Mouse (Mus musculus) lung, embryonic 16.5 days (tissue): ENCODE results near the gene Phtf2. TPM values are rescaled to one million over a fixed set of nuclear protein-coding genes. Genes with fewer than 3 reads are reported as not detected.
A peak's percentile ranks its signal among the peaks of the same experiment; 100 is the strongest.

Source experiments
- ATAC-seq: fragments of 200-750 bp; cut with Nextera tagmentation; 2 replicates; pipeline ENCODE4 v1.8.0; 2017; ENCODE audit warnings: low read depth, mild to moderate bottlenecking, moderate library complexity
- H3K27ac ChIP-seq: fragments of 300-500 bp; sonication (generic); 2 replicates; pipeline ENCODE4 v1.5.1; 2014; ENCODE audit warnings: mild to moderate bottlenecking, control low read depth, low read length
- H3K27me3 ChIP-seq: fragments of 300-500 bp; sonication (generic); 2 replicates; pipeline ENCODE4 v1.6.1; 2014; ENCODE audit warnings: low read depth, low read length, mixed read lengths; ENCODE audit not compliant: control insufficient read depth, insufficient read depth
- H3K36me3 ChIP-seq: fragments of 300-500 bp; sonication (generic); 2 replicates; pipeline ENCODE4 v1.6.1; 2014; ENCODE audit warnings: low read length; ENCODE audit not compliant: control insufficient read depth, insufficient read depth
- H3K4me1 ChIP-seq: fragments of 300-500 bp; sonication (generic); replicated peaks from 2 replicates; pipeline ENCODE4 v1.6.1; 2014; ENCODE audit warnings: low read length, mixed read lengths; ENCODE audit not compliant: control insufficient read depth, insufficient read depth
- H3K4me2 ChIP-seq: fragments of 300-500 bp; sonication (generic); 2 replicates; pipeline ENCODE4 v1.6.1; 2014; ENCODE audit warnings: low read depth, low read length, control low read depth
- H3K4me3 ChIP-seq: fragments of 300-500 bp; sonication (generic); 2 replicates; pipeline ENCODE4 v1.5.1; 2014; ENCODE audit warnings: mild to moderate bottlenecking, low read length, control low read depth
- H3K9ac ChIP-seq: fragments of 300-500 bp; sonication (generic); 2 replicates; pipeline ENCODE4 v1.6.1; 2014; ENCODE audit warnings: low read length, control low read depth
- H3K9me3 ChIP-seq: fragments of 300-500 bp; sonication (generic); 2 replicates; pipeline ENCODE4 v1.6.1; 2016; ENCODE audit warnings: low read length; ENCODE audit not compliant: control insufficient read depth
- WGBS: fragments of 180-500 bp; shearing (Covaris S2); extraction: QIAGEN DNeasy Blood & Tissue Kit; methylation state at CpG from one replicate; pipeline ENCODE4 v1.1.7; 2014; 5-methylcytosine and 5-hydroxymethylcytosine counted together
- polyA plus RNA-seq: library from polyadenylated mRNA; unstranded; fragments of >200 nt; fragmentation: Nextera tagmentation; extraction: Ambion mirVana; gene quantifications from 2 replicates; pipeline ENCODE4 v1.2.1, GENCODE M21; 2015

Phtf2 gene
- polyA plus RNA-seq, 1 experiment from 2014 or later, result 9.3 TPM

- Histone ChIP-seq H3K27ac (no peak overlapping the region), H3K36me3 (no peaks in the 10 kb centered on the region), H3K4me3 (no peak overlapping the region), H3K4me1 (no peaks in the 10 kb centered on the region; the same call in 1 of the 2 replicates), H3K4me2 (no peak overlapping the region), H3K27me3 (no peaks in the 10 kb centered on the region), H3K9me3 (no peaks in the 10 kb centered on the region), H3K9ac (no peak overlapping the region)
- WGBS, result 51% methylated on average over 1 of the region's 1 CpGs
- no peak for ATAC-seq
Observed at GRCm38 (mm10) chr5:20876934-20877426, 4.9 kb downstream of the Phtf2 start.

DNA sequence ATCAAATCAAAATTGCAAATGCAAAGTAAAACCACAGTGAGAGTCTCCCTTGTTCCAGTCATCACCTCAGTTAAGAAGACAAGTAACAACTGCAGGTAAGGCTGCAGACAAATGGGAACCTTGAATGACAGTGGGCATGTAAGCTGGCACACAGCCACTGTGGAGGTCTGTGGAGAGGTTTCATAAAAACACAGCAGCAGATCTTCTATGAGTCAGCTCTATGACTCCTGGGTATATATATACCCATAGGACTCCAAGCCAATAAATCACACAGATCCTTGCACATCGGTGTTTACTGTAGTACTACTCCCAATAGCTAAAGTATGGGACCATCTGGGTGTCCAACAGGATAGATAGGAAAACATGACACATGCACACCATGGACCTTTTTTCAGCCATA, 8.8 kb downstream of the Phtf2 start:
- no peak overlapping the region for H3K9ac ChIP-seq
- H3K27me3 ChIP-seq, result no peaks in the 10 kb centered on the region
- 81% methylated on average over 1 of the region's 1 CpGs for WGBS
- ATAC-seq, result no peak
- no peak overlapping the region for H3K4me2 ChIP-seq
- peaks cover 3% of the 10 kb centered on the region; the same call in 1 of the 2 replicates for H3K9me3 ChIP-seq
- H3K27ac ChIP-seq, result no peak overlapping the region
- H3K4me1 ChIP-seq, result no peaks in the 10 kb centered on the region
- H3K4me3 ChIP-seq, result no peak overlapping the region
- no peaks in the 10 kb centered on the region; the same call in 1 of the 2 replicates for H3K36me3 ChIP-seq

DNA sequence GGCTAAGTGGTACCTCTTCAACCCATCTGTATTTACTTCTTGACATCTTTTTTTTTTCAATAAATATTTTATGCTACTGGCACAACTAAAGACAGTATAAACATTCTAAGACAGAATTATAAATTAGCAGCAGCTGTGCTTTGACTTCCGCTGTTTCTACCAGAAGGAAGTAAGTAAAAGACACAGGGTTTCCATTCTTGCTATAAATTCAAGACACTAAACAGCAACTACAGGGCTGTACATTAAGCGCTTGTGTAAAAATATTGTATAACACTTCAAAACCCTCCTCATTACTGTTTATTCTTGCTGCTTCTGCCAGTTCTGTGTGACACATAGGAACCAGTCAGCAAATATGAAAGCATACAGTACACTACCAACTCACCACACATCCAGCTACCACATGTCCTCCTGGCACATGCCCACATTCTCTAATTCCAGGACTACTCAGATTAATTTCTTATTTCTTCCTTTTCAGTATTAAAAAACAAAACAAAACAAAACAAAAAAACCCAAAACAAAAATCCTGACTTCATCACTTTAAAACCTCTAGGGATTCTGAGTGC, 16.6 kb downstream of the Phtf2 start:
- WGBS, result 45% methylated on average over 2 of the region's 2 CpGs
- ATAC-seq, result peak; percentile 57; the same call in 1 of the 2 replicates
- no peak overlapping the region for H3K4me3 ChIP-seq
- no peaks in the 10 kb centered on the region for H3K27me3 ChIP-seq
- no peak overlapping the region for H3K9ac ChIP-seq
- H3K27ac ChIP-seq, result no peak overlapping the region
- no peak overlapping the region for H3K4me2 ChIP-seq
- no peaks in the 10 kb centered on the region for H3K9me3 ChIP-seq
- no peaks in the 10 kb centered on the region for H3K4me1 ChIP-seq
- H3K36me3 ChIP-seq, result no peaks in the 10 kb centered on the region

DNA sequence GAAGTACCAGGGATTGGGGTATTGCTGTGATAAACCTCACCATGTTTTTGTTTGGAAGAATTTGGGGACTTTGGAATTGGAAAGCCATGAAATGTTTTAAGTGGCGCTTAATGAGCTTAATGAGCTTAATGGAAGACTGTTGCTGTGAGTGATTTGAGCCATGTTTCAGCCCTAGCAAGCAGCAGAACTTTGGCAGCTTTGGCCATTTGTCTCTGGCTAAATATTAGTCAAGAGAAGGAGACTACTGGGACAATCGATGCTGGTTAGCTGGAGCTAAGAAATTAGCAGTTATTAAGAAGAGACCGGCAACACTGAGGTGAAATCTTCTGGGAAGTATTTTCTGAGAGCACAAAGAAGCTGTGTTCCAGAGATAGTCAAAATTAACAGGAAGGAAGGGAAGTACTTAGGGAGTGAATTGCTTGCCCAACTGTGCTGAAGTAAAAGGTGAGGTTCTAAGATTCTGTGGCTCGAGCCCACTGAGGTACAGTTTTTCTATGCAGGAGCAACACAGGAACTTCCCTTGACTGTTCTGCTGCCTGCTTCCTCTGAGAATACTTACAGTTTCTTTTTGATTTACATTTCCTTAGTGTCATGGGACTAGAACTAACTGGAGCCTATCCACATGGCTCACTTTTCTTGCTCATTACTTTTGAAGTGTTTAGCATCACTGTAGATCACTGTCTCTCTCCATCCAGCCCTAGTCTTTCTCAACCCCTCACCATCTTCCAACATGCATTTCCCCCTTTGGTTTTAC, 17.5 kb downstream of the Phtf2 start:
- Histone ChIP-seq H3K27me3 (no peaks in the 10 kb centered on the region), H3K36me3 (no peaks in the 10 kb centered on the region), H3K4me2 (no peak overlapping the region), H3K4me3 (no peak overlapping the region), H3K4me1 (no peaks in the 10 kb centered on the region), H3K9ac (no peak overlapping the region), H3K9me3 (no peaks in the 10 kb centered on the region), H3K27ac (no peak overlapping the region)
- no peak for ATAC-seq
- 72% methylated on average over 4 of the region's 4 CpGs for WGBS

GRCm38 (mm10) chr5:20861901-20862300, 20.0 kb downstream of the Phtf2 start:
- no peaks in the 10 kb centered on the region for H3K4me1 ChIP-seq
- 87% methylated on average over 2 of the region's 2 CpGs for WGBS
- ATAC-seq, result no peak

GRCm38 (mm10) chr5:20860565-20860964, 21.4 kb downstream of the Phtf2 start:
- H3K27ac ChIP-seq, result no peak overlapping the region

More at GRCm38 (mm10) chr5:20861901-20862300, 20.0 kb downstream of the Phtf2 start:
- H3K9ac ChIP-seq, result no peak overlapping the region
- H3K4me3 ChIP-seq, result no peak overlapping the region
- no peaks in the 10 kb centered on the region for H3K27me3 ChIP-seq
- no peak overlapping the region for H3K4me2 ChIP-seq
- H3K36me3 ChIP-seq, result no peaks in the 10 kb centered on the region
- H3K9me3 ChIP-seq, result no peaks in the 10 kb centered on the region
- no peak overlapping the region for H3K27ac ChIP-seq

DNA sequence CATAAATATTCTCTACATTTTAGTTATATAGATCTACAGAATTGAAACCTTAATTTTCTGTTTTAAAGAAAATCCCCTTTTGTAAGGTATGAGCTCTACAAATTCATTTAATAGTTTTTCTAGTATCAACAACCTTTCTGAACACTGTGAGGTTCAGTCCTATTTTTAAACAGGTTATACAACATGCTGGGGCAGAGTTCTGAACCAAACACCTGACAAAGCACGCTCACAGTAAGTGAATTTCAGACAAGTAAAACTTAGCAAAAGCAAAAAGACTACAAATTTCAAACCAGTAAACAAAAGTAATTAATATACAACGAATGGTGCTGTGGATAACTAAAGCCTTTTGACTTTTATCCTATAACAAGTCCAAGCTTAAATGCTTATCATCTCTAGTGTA, 23.5 kb downstream of the Phtf2 start:
- Histone ChIP-seq H3K4me2 (no peak overlapping the region), H3K9me3 (no peaks in the 10 kb centered on the region), H3K4me3 (no peak overlapping the region), H3K27me3 (no peaks in the 10 kb centered on the region), H3K9ac (no peak overlapping the region), H3K27ac (no peak overlapping the region), H3K4me1 (no peaks in the 10 kb centered on the region), H3K36me3 (no peaks in the 10 kb centered on the region)
- WGBS, result 92% methylated on average over 2 of the region's 2 CpGs
- no peak for ATAC-seq

More at GRCm38 (mm10) chr5:20860565-20860964, 21.4 kb downstream of the Phtf2 start:
- H3K4me3 ChIP-seq, result no peak overlapping the region
- H3K9me3 ChIP-seq, result no peaks in the 10 kb centered on the region
- no peaks in the 10 kb centered on the region for H3K4me1 ChIP-seq
- H3K36me3 ChIP-seq, result no peaks in the 10 kb centered on the region
- no peaks in the 10 kb centered on the region for H3K27me3 ChIP-seq
- H3K9ac ChIP-seq, result no peak overlapping the region
- no peak overlapping the region for H3K4me2 ChIP-seq
- ATAC-seq, result no peak
- 80% methylated on average over 4 of the region's 4 CpGs for WGBS

DNA sequence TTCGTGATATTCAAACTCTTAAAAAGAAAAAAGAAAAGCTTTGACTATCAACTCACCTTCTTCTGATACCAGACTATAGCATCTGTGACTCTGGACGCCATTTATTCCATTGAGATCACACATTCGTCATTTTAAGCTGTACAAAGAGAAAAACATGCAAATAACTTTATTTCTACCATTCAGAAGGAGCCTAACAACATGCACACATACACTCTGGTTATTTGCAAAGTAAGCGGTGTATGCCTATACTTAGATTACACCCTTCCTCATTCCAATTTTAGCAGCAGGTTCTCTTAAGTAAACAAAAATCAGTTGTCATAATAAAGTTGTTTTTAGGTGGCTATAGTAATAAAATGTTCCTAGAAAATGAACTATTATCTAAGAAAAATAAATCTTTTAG, 26.9 kb downstream of the Phtf2 start:
- no peaks in the 10 kb centered on the region for H3K27me3 ChIP-seq
- H3K9ac ChIP-seq, result no peak overlapping the region
- 79% methylated on average over 4 of the region's 4 CpGs for WGBS
- no peak overlapping the region for H3K4me2 ChIP-seq
- H3K4me3 ChIP-seq, result no peak overlapping the region
- H3K4me1 ChIP-seq, result no peaks in the 10 kb centered on the region
- ATAC-seq, result no peak
- H3K27ac ChIP-seq, result no peak overlapping the region
- H3K9me3 ChIP-seq, result no peaks in the 10 kb centered on the region
- H3K36me3 ChIP-seq, result no peaks in the 10 kb centered on the region

DNA sequence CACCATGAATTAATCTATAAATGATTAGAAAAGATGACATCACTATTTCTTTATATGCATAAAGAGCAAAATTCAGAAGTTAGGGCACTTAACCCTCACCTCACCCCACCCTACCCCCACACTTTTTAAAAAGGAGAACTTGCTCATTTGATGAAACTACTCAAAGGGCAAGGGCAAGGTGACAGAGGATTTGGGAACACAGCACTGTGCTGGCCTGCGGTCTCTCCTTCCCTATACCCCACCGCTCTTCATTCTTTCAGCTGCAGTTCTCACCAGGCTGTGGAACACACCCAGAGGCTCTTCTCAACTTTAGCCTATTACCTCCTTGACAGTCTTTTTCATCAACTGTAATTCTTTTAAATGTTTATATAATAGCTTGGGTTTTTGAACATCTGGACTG, 34.9 kb downstream of the Phtf2 start:
- 88% methylated on average over 2 of the region's 2 CpGs for WGBS
- H3K27me3 ChIP-seq, result no peaks in the 10 kb centered on the region

More for the DNA sequence above, 34.9 kb downstream of the Phtf2 start:
- ATAC-seq, result no peak
- no peak overlapping the region for H3K4me2 ChIP-seq
- no peak overlapping the region for H3K4me3 ChIP-seq
- no peaks in the 10 kb centered on the region for H3K36me3 ChIP-seq
- H3K4me1 ChIP-seq, result no peaks in the 10 kb centered on the region
- no peak overlapping the region for H3K9ac ChIP-seq
- H3K9me3 ChIP-seq, result no peaks in the 10 kb centered on the region
- no peak overlapping the region for H3K27ac ChIP-seq
